Mouse (Mus musculus) gastrocnemius, postnatal 4 days (tissue): ENCODE measurements around the gene Rabl6. TPM values are rescaled to one million over a fixed set of nuclear protein-coding genes. Genes with fewer than 3 reads are reported as not detected.
"Not testable (repeated sequence)": the region's sequence is repeated elsewhere in the genome, so short reads cannot be mapped to it uniquely, and the experiment has no call there.

Experiments used
- DNase-seq, 2 experiments: peaks; one replicate each; pipeline ENCODE4 v3.0.0; 2021 to 2022; ENCODE audit warnings: low spot score in 2 of 2, mixed read lengths in 2 of 2
- total RNA-seq, 2 experiments: library from RNA; stranded (reverse); gene quantifications; 2 replicates each; pipeline ENCODE4 v1.2.3; 2021

The Rabl6 gene
- total RNA-seq, 2 experiments from 2014 or later = 59.3 to 65.0 TPM

GRCm38 (mm10) chr2:25576028-25576850 lies 32.1 kb downstream of the Rabl6 start:
- DNase-seq = no peak

GRCm38 (mm10) chr2:25575432-25576027 lies 32.8 kb downstream of the Rabl6 start:
- peak in 1 of 2 experiments; percentile 41 for DNase-seq

- DNase-seq = peak; percentile 81 to 93
Observed at GRCm38 (mm10) chr2:25574579-25575431, 33.5 kb downstream of the Rabl6 start, which contains the start of the genes Mamdc4 and Phpt1. Gene Mamdc4, minus strand, starts transcription at chr2:25574845. Gene Phpt1, minus strand, starts transcription at chr2:25575224.

- peak in 1 of 2 experiments; percentile 7 for DNase-seq
Observed at GRCm38 (mm10) chr2:25574136-25574535, 34.2 kb downstream of the Rabl6 start.

- DNase-seq = no peak
Observed at GRCm38 (mm10) chr2:25573068-25573467, 35.3 kb downstream of the Rabl6 start.

- no peak for DNase-seq
Observed at GRCm38 (mm10) chr2:25571221-25571620, 37.1 kb downstream of the Rabl6 start.

GRCm38 (mm10) chr2:25569323-25569722 lies 39.0 kb downstream of the Rabl6 start:
- no peak for DNase-seq

GRCm38 (mm10) chr2:25568473-25569019 lies 39.8 kb downstream of the Rabl6 start:
- no peak for DNase-seq

- no peak for DNase-seq
Observed at GRCm38 (mm10) chr2:25566558-25566957, 41.8 kb downstream of the Rabl6 start.

- DNase-seq = no peak
Observed at GRCm38 (mm10) chr2:25565741-25566140, 42.6 kb downstream of the Rabl6 start.

GRCm38 (mm10) chr2:25561946-25562345 lies 46.4 kb downstream of the Rabl6 start:
- DNase-seq = no peak

- no peak for DNase-seq
Observed at GRCm38 (mm10) chr2:25560551-25560950, 47.8 kb downstream of the Rabl6 start.

GRCm38 (mm10) chr2:25558774-25559173 lies 49.5 kb downstream of the Rabl6 start:
- no peak for DNase-seq

- no peak for DNase-seq
Observed at GRCm38 (mm10) chr2:25557964-25558360, 50.4 kb downstream of the Rabl6 start.

- DNase-seq = peak; percentile 94 to 96
Observed at GRCm38 (mm10) chr2:25557221-25557963, 50.9 kb downstream of the Rabl6 start, which contains the start of gene Edf1. Gene Edf1, plus strand, starts transcription at chr2:25557847.

GRCm38 (mm10) chr2:25556296-25556695 lies 52.0 kb downstream of the Rabl6 start:
- no peak for DNase-seq

GRCm38 (mm10) chr2:25555479-25555878 lies 52.8 kb downstream of the Rabl6 start:
- DNase-seq = not testable (repeated sequence)

GRCm38 (mm10) chr2:25553171-25553786 lies 55.0 kb downstream of the Rabl6 start:
- not testable (repeated sequence) for DNase-seq

- no peak for DNase-seq
Observed at GRCm38 (mm10) chr2:25551186-25551585, 57.1 kb downstream of the Rabl6 start.
